Mouse (Mus musculus): Measurements from ENCODE around the gene Caskin1. TPM values are rescaled to one million over a fixed set of nuclear protein-coding genes. Genes with fewer than 3 reads are reported as not detected.

Caskin1 gene
- total RNA-seq, 2 experiments from 2014 or later = 0.09 to 0.17 TPM

Other genes with a start within 250 kb of the Caskin1 start
- gene Ccnf, start 237.1 kb upstream of the Caskin1 start, total RNA-seq (2021) = under 1 TPM; 0.25 to 0.50 TPM
- not detected for gene Abca17, start 137.5 kb upstream of the Caskin1 start, total RNA-seq (2021)
- 1 to 10 TPM; 6.9 to 7.1 TPM for gene Abca3, start 136.7 kb upstream of the Caskin1 start, total RNA-seq (2021)
- 10 to 100 TPM; 52.1 to 57.5 TPM for gene Rnps1, start 74.0 kb upstream of the Caskin1 start, total RNA-seq (2021)
- gene Eci1, start 62.0 kb upstream of the Caskin1 start, total RNA-seq (2021) = 100 to 1,000 TPM; 158 to 163 TPM
- gene Dnase1l2, start 45.5 kb upstream of the Caskin1 start, total RNA-seq (2021) = 1 to 10 TPM; 1.0 to 1.3 TPM
- gene E4f1, start 18.3 kb upstream of the Caskin1 start, total RNA-seq (2021) = 10 to 100 TPM; 10.8 TPM
- 10 to 100 TPM; 47.6 to 52.1 TPM for gene Pgp, start 18.2 kb upstream of the Caskin1 start, total RNA-seq (2021)
- gene Bricd5, start 14.7 kb upstream of the Caskin1 start, total RNA-seq (2021) = under 1 TPM in 1 of 2 experiments, not detected in 1; 0.31 TPM
- 10 to 100 TPM in 1 of 2 experiments, 1 to 10 TPM in 1; 9.9 to 11.1 TPM for gene Mlst8, start 9.5 kb upstream of the Caskin1 start, total RNA-seq (2021)
- gene Traf7, start 39.3 kb downstream of the Caskin1 start, total RNA-seq (2021) = 10 to 100 TPM; 25.7 to 29.7 TPM
- gene Rab26, start 45.6 kb downstream of the Caskin1 start, total RNA-seq (2021) = not detected
- gene Pkd1, start 61.2 kb downstream of the Caskin1 start, total RNA-seq (2021) = 10 to 100 TPM; 12.8 to 21.4 TPM
- 100 to 1,000 TPM in 1 of 2 experiments, 10 to 100 TPM in 1; 83.2 to 105 TPM for gene Tsc2, start 144.0 kb downstream of the Caskin1 start, total RNA-seq (2021)
- 1 to 10 TPM; 2.5 to 3.5 TPM for gene Nthl1, start 144.1 kb downstream of the Caskin1 start, total RNA-seq (2021)
- gene Slc9a3r2, start 161.7 kb downstream of the Caskin1 start, total RNA-seq (2021) = 10 to 100 TPM; 31.8 to 55.0 TPM
- not detected for gene Npw, start 169.9 kb downstream of the Caskin1 start, total RNA-seq (2021)
- 10 to 100 TPM; 23.1 to 25.4 TPM for gene Zfp598, start 181.1 kb downstream of the Caskin1 start, total RNA-seq (2021)
- gene Syngr3, start 201.4 kb downstream of the Caskin1 start, total RNA-seq (2021) = under 1 TPM in 1 of 2 experiments, not detected in 1; 0.14 TPM
- gene Gfer, start 207.6 kb downstream of the Caskin1 start, total RNA-seq (2021) = 10 to 100 TPM; 41.1 to 48.3 TPM
- gene Noxo1, start 207.6 kb downstream of the Caskin1 start, total RNA-seq (2021) = under 1 TPM; 0.32 to 0.95 TPM
- gene Tbl3, start 219.1 kb downstream of the Caskin1 start, total RNA-seq (2021) = 10 to 100 TPM; 15.4 to 16.0 TPM
- gene Rnf151, start 229.5 kb downstream of the Caskin1 start, total RNA-seq (2021) = not detected
- 100 to 1,000 TPM; 548 to 574 TPM for gene Rps2, start 229.5 kb downstream of the Caskin1 start, total RNA-seq (2021)
- gene Ndufb10, start 235.9 kb downstream of the Caskin1 start, total RNA-seq (2021) = 100 to 1,000 TPM; 428 to 481 TPM
- 100 to 1,000 TPM; 764 to 767 TPM for gene Rpl3l, start 239.2 kb downstream of the Caskin1 start, total RNA-seq (2021)
- gene Msrb1, start 248.0 kb downstream of the Caskin1 start, total RNA-seq (2021) = 100 to 1,000 TPM; 139 to 179 TPM

Data from gastrocnemius, adult 18-20 months (tissue).